Mouse (Mus musculus): ENCODE results near the gene Col28a1. TPM values are rescaled to one million over a fixed set of nuclear protein-coding genes. Genes with fewer than 3 reads are reported as not detected.

Gene Col28a1
- total RNA-seq, 2 experiments from 2014 or later: 0.55 to 0.90 TPM

DNA sequence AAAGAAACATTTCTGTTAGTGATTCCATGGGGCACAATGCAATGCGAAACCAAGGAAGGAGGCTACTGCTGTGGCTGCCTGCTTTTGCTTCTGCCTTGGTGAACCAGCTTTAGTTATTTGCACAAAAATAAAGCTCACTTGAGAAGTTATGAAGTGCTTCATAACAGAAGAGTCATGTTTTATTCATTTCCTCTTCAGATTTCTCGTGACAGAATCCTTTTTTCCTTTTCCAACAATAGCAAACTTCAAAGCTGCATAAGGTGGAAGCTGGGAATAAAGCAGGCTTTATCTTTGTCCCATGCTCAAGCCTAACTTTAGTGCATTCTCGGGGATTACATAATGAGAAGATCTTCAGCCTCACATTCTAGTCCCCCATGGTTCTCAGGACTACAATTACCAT, 65.9 kb downstream of the Col28a1 start:
- no peak for DNase-seq (ENCODE audit: low spot score in 2 of 2)

GRCm38 (mm10) chr6:8119116-8119515, 73.3 kb downstream of the Col28a1 start:
- no peak for DNase-seq (ENCODE audit: low spot score in 2 of 2)

GRCm38 (mm10) chr6:8118577-8118976, 73.8 kb downstream of the Col28a1 start:
- DNase-seq (ENCODE audit: low spot score in 2 of 2): no peak

DNA sequence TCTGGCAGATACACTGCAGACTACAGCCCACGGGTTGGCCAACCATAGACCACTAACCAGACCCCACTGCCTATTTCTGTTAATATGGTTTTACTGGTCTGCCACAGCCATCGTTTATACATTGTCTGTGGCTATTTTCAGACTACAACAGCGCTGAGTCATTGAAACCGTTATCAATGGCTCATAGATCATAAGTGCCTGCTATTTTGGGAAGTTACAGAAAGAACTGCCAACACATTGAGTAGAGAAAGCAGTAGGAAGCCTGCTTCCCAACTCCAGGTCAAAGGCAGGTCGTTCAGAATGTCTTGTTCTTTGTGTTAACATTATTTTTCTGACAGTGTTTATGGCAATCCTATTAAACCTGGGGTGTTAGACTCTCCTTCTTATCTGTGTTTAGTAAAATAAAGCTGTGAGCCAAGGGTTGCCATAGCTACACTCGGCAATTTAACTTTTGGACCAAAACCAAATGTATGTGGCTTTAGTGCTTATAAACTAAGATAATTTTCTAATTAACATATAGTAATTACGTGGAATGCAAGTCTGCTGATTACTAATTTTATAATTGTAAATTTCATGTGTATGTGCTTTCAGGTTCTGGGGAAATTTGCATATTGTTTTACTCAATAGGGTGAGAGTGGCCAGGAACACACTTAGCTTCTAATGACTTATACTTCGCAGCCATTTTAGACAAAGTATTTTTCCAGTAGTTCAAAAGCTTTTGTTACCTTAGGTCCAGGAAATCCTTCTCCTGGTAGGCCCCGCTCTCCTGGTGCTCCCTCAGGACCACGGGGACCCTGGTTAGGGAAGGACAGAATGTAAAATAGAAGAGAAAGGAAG, 86.3 kb downstream of the Col28a1 start:
- DNase-seq (ENCODE audit: low spot score in 2 of 2): no peak

GRCm38 (mm10) chr6:8101224-8101623, 91.2 kb downstream of the Col28a1 start:
- DNase-seq (ENCODE audit: low spot score in 2 of 2): no peak

GRCm38 (mm10) chr6:8095856-8096255, 96.6 kb downstream of the Col28a1 start:
- no peak for DNase-seq (ENCODE audit: low spot score in 2 of 2)

DNA sequence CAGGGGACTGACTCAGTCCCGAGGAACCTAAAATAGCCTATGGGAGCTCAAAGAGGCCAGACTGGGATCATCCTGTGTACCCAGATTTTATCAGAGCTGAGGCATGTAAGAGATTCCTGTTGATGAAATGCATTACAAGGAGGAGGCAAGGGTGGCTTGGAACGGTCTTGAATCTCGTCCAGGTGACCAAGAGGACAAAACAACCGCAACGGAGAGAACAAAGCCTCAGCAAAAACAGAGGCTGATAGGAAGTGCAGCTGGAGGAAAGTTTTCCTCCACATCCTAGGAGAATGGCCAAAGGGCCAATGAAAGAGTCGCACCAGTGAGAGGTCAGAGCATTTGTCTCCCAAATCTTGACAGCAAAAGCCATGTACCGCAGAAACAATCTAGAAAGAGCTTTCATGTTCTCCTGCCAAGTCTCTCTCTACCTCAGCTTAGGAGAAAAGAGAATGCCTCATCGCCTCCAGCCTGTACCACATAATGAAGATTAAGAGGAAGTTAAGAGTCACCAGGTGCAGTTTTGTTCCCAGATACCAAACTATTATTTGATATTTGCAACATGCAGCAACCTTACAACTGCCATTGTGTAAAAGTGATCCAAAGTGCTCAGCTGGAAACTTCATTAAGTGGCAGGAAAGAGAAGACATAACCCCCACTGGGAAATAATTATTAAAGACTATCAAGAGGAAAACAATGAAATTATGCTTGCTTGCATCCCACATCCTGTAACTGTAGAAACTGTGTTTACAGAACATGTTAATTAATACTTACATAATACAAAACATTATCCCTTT, 98.1 kb downstream of the Col28a1 start:
- no peak for DNase-seq (ENCODE audit: low spot score in 2 of 2)

GRCm38 (mm10) chr6:8093556-8093955, 98.9 kb downstream of the Col28a1 start:
- no peak for DNase-seq (ENCODE audit: low spot score in 2 of 2)

DNA sequence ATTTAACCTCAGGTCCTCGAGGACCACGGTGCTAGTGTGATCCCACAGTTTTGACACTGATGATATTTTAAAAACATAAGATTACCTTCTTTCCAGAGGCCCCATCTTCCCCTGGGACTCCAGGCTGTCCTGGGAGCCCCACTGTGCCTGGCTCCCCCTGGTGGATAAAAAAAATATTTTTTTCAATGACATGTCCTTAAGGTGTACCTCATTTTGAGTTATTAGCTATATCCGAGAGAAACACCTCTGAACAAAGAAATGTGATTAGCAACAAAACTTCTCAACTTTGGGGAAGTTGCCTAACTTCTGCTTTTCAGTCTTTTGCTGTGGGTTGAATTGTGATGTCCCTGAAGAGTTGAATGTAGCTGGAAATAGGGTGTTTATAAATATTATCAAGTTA, 105.6 kb downstream of the Col28a1 start:
- DNase-seq (ENCODE audit: low spot score in 2 of 2): peak in 1 of 2 experiments; percentile 26

DNA sequence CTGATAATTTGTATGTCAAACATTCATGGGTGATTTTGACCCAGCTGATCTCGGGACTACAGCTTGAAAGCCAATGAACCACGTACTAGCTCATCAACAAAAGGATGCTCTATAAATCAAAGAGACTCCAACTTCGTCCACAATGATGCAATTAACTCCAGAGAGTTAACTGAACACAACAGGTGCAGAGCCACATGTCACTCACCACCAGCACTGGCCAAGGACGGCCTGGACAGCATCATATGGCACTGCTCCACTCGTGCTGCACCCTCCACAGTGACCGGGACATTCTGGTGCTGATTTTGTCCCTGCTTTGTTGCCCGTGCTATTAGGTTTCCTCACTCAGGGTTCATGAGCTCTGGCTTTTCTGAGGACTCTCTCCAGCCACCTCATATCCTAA, 107.6 kb downstream of the Col28a1 start:
- DNase-seq (ENCODE audit: low spot score in 2 of 2): no peak

- no peak for DNase-seq (ENCODE audit: low spot score in 2 of 2)
Measured at GRCm38 (mm10) chr6:8083196-8083595, 109.2 kb downstream of the Col28a1 start.

DNA sequence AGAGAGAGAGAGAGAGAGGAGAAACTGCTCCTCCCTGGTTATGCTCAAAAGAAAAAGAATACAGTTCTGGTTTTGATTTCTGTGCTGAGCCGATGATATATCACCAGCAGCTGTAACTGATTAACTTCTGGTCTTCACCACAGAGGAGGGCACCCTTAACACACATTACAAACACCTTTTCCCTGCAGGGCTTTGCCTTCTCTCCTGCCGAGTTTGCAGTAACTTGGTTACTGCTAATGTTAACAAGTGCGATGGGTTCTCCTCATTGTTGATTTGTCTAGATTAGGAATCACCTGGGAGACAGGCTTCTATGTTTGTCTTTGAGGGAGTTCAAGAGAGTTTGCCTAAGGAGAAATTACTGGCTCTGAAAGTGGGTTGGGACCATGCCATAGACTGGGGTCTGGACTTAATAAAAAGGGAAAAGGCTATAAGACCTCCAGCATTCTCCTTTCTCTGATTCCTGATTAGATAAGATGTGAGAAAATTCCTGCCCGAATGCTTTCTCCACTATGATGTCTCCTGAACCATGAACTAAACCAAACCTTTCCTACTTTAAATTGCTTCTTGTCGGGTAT, 114.8 kb downstream of the Col28a1 start:
- DNase-seq (ENCODE audit: low spot score in 2 of 2): no peak

GRCm38 (mm10) chr6:8074914-8075313, 117.5 kb downstream of the Col28a1 start:
- DNase-seq (ENCODE audit: low spot score in 2 of 2): no peak

DNA sequence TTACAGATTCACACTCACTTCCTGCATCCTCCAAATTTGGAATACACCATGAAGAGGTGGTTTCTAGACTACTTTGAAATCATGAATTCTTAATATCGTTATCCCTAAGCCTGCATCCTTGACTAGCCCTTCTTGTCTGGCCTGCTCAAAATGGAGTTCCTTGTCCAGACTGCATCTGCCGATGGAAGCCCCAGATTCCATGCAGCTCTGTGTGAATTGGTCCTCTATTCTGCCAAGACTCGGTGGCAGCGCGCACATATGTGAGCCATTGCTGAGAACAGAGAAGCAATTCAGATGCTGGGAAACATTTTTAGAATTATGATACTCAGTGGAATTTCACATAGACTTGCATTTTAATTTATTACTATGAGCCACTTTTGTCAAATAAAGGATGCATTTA, 123.4 kb downstream of the Col28a1 start:
- DNase-seq (ENCODE audit: low spot score in 2 of 2): peak in 1 of 2 experiments; percentile 55

GRCm38 (mm10) chr6:8068394-8068793, 124.0 kb downstream of the Col28a1 start:
- no peak for DNase-seq (ENCODE audit: low spot score in 2 of 2)

DNA sequence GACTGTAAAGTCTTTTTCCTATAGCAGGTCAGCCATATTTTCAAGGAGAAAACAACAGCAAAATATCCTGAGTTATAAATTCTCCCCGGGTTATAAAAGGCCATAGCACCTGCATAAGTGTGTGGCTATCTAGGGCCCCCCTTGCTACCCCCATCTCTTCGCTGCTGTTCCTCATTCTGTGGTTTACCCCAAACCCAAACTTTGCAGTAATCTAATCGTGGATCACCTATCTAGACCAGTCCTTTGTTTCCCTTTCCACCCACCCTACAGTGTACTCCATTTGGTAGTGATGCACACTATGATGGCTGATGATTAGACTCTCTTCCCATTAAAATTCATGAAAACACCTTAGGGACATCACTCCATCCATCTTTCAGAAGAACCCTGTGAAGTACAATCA, 125.3 kb downstream of the Col28a1 start:
- no peak for DNase-seq (ENCODE audit: low spot score in 2 of 2)

DNA sequence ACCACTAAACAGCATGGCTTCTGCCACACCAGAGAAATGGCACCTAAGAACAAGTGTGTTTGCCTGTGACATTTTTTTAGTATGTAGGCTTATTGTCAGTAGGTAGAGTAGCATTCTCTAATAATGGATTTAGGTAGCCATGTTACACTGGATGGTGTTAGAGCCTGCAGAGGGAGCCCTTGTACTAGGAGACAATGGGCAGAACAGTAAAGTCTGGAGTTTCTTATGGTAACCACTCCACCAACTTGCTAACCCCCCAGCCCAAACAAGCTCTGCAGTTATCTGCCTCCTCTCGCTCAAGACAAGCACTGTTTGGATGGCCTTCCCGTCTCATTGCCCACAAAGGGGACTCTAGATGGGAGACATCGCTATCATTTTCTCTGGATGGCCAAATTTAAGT, 126.2 kb downstream of the Col28a1 start:
- DNase-seq (ENCODE audit: low spot score in 2 of 2): peak in 1 of 2 experiments; percentile 29

GRCm38 (mm10) chr6:8059199-8059598, 133.2 kb downstream of the Col28a1 start:
- DNase-seq (ENCODE audit: low spot score in 2 of 2): no peak

- no peak for DNase-seq (ENCODE audit: low spot score in 2 of 2)
Measured at GRCm38 (mm10) chr6:8048216-8048615, 144.2 kb downstream of the Col28a1 start.

DNA sequence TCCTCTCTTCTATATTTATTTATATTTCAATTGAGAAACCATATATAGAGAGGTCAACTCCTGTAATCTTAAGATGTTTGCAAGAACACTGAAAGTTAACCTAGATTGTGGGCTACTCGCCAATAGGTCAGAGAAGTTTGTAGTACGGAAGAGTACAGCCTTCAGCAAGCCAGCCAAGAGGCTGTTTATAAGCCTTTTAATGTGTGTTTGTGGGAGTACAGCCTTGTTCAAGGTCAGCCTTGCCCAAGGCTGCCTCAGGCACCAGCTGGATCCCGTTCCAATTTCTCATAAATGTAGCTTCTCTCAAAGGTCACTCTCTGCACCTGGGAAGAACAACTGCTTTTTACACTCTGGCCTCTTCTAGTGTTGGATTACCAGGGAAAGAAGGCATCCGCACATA, 146.0 kb downstream of the Col28a1 start:
- no peak for DNase-seq (ENCODE audit: low spot score in 2 of 2)

- no peak for DNase-seq (ENCODE audit: low spot score in 2 of 2)
Measured at GRCm38 (mm10) chr6:8045825-8046224, 146.6 kb downstream of the Col28a1 start.

GRCm38 (mm10) chr6:8028711-8029110, 163.7 kb downstream of the Col28a1 start:
- no peak for DNase-seq (ENCODE audit: low spot score in 2 of 2)
